Mouse (Mus musculus) naive thymus-derived CD4-positive, alpha-beta T cell, adult 2 months (primary cell): ENCODE data around the gene Tmem256.

Experiments
- DNase-seq: peaks from one replicate; pipeline ENCODE4 v3.0.0-alpha.2; 2011; ENCODE audit warnings: low read depth

Tmem256 gene

GRCm38 (mm10) chr11:69837952-69838713, at the start of gene Tmem256:
Tmem256 (plus strand) TSS chr11:69838514.
- peak; percentile 95 for DNase-seq

- no peak for DNase-seq
Measured at GRCm38 (mm10) chr11:69789431-69789830, 48.9 kb upstream of the Tmem256 start.

GRCm38 (mm10) chr11:69791420-69791819, 46.9 kb upstream of the Tmem256 start:
- DNase-seq: no peak

GRCm38 (mm10) chr11:69793429-69793828, 44.9 kb upstream of the Tmem256 start:
- no peak for DNase-seq

- peak; percentile 93 for DNase-seq
Measured at GRCm38 (mm10) chr11:69795168-69795982, 42.9 kb upstream of the Tmem256 start, which contains the start of gene Chrnb1. Chrnb1 (minus strand) TSS chr11:69795943.

- peak; percentile 45 for DNase-seq
Measured at GRCm38 (mm10) chr11:69795983-69796435, 42.3 kb upstream of the Tmem256 start.

GRCm38 (mm10) chr11:69797924-69798323, 40.4 kb upstream of the Tmem256 start:
- DNase-seq: no peak

GRCm38 (mm10) chr11:69799394-69800137, 38.7 kb upstream of the Tmem256 start:
- peak; percentile 19 for DNase-seq

- peak; percentile 32 for DNase-seq
Measured at GRCm38 (mm10) chr11:69800138-69800391, 38.2 kb upstream of the Tmem256 start.

- DNase-seq: peak; percentile 37
Measured at GRCm38 (mm10) chr11:69800392-69801197, 37.7 kb upstream of the Tmem256 start.

- DNase-seq: no peak
Measured at GRCm38 (mm10) chr11:69801379-69801977, 36.8 kb upstream of the Tmem256 start, which contains the start of gene Fgf11. Fgf11 (minus strand) TSS chr11:69801857.

- peak; percentile 74 for DNase-seq
Measured at GRCm38 (mm10) chr11:69802648-69803105, 35.6 kb upstream of the Tmem256 start.

GRCm38 (mm10) chr11:69803328-69803727, 35.0 kb upstream of the Tmem256 start:
- DNase-seq: no peak

- DNase-seq: peak; percentile 82
Measured at GRCm38 (mm10) chr11:69803786-69804651, 34.3 kb upstream of the Tmem256 start.

GRCm38 (mm10) chr11:69804652-69804940, 33.7 kb upstream of the Tmem256 start:
- no peak for DNase-seq

- no peak for DNase-seq
Measured at GRCm38 (mm10) chr11:69804972-69805909, 33.1 kb upstream of the Tmem256 start, which contains the start of gene Tmem102. Tmem102 (minus strand) TSS chr11:69805624.

- no peak for DNase-seq
Measured at GRCm38 (mm10) chr11:69806378-69806777, 31.9 kb upstream of the Tmem256 start.

GRCm38 (mm10) chr11:69807641-69808040, 30.7 kb upstream of the Tmem256 start:
- DNase-seq: no peak

- DNase-seq: no peak
Measured at GRCm38 (mm10) chr11:69810280-69810679, 28.0 kb upstream of the Tmem256 start.
